Mouse (Mus musculus): Measurements from ENCODE around the gene Olfr799. TPM values are rescaled to one million over a fixed set of nuclear protein-coding genes. Genes with fewer than 3 reads are reported as not detected.

The Olfr799 gene
- not detected for total RNA-seq (2021)
- long read RNA-seq, experiment 1 = 0 reads
- long read RNA-seq, experiment 2 = 0 reads

DNA sequence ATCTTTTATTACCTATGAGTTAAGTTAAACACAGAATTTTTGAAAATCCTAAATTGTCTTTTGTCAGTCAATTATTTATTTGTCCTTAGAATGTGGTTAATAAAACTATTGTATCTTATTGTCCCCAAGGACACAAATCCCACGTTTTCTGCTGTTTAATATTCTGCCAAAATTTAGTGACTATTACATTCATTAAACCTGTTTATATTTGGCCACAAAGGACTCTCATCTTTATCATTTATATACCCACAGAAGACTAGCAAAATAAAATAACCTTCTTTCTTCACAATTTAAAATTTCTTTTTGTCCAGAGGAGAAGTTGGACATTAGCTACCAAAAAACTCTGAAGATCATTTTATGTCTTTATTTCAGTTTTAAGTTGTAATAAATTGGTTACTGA lies at the start of gene Olfr799:
Gene Olfr799, plus strand, starts transcription at position 301 of the 400 bp plus-strand sequence.
- intact Hi-C loops (cut with DNase I; ENCODE audit: low total_unique reads) = no loop called here
- DNase-seq = no peak

DNA sequence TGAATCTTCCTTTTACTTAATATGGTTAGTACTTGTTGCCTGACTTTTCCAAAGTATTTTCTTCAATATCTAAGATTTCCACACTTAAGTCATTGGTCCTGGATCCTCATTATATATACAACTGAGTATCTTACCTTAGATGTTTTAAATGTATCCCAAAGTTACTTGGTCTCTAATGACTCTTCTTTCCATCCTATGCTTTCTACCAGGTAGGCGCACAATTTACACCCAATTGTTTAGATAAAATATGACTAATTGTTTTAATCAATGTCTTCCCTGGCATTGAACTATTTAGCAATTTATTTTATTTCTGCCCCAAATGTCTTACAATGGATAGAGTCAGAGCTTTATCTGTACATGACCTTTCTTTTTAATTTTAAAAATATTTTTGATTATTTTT lies 24.8 kb upstream of the Olfr799 start, which contains the start of gene Olfr796:
Gene Olfr796, minus strand, starts transcription at position 101 of the 400 bp plus-strand sequence.
- intact Hi-C loops (cut with DNase I; ENCODE audit: low total_unique reads) = no loop called here
- no peak for DNase-seq

DNA sequence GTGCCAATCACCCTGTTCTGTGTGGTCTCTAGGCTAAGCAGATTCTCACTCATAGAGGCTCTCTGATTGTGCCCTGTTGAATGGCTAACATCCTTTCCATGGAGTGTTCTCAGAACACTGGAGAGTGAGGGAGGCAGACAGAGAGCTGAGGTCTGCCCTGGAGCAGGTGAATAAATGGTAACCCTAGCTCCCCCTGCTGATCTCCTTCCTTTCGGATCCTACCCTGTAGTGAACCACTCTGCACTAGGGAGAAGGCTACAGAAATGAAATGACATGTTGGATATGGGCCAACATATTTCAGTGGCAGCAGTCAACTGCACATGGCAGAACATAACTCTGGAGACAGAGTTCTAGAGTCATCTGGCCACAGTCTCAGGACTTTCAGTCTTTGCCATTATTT lies 15.6 kb upstream of the Olfr799 start:
- DNase-seq = no peak
- intact Hi-C loops (cut with DNase I; ENCODE audit: low total_unique reads) = no loop called here

DNA sequence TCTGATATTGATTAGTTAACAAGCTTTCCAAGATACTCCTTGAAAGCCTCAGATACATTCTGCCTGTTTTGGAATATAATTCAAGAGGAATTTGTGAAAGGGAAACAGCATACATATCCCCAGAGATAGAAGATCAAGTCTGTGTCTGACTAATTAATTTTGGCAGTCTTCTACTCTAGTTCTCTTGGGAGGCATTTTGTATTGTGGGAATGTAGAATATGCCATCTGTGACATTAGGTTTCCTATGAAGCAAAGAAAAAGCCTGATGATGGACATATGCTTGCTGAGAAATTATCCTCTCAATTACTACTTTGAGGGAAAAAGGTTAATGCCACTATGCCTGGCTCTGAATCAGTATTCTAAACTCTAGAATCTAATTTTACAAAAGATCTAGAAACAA lies 14.0 kb upstream of the Olfr799 start:
- intact Hi-C loops (cut with DNase I; ENCODE audit: low total_unique reads) = no loop called here

DNA sequence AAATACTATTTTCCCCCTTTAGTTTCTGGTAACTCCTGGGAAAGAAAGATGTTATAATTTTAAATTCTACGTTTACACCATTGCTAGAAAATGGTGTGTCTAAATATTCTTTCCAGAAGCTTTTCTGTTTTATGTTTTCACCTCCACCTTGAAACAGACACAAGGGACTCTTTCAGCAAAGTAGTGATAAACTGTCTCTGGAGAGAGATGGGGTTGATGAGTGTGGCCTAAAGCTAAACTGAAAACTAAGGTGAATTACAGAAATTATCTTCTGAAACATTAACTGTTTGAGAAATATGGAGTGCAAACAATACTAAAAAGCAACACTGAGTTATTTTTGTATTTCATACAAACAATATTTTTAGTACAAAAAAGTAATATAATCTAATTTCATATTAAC lies 9.4 kb upstream of the Olfr799 start, which contains the start of gene Olfr798:
Gene Olfr798, minus strand, starts transcription at position 101 of the 400 bp plus-strand sequence.
- intact Hi-C loops (cut with DNase I; ENCODE audit: low total_unique reads) = no loop called here

More for the DNA sequence above, 14.0 kb upstream of the Olfr799 start:
- no peak for DNase-seq

DNA sequence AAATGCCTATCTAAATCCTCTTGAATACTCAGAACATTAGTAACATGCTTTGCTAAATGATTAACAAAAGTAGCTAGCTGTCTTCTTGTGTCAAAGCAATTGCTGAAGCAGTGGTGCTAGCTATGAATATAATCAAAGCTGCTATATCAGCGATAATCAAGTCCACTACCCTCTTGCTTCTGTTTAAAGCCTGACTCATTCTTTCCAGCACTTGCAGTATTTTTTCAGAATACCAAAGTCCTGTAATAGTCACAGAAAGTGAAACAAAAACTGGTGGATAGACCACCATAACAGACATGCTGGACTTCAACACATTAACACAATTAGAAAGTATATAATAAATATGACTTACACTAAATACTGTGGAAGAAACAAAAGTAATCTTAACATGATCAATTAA lies 14.5 kb downstream of the Olfr799 start:
- no peak for DNase-seq

More for the DNA sequence above, 9.4 kb upstream of the Olfr799 start, which contains the start of gene Olfr798:
- no peak for DNase-seq

DNA sequence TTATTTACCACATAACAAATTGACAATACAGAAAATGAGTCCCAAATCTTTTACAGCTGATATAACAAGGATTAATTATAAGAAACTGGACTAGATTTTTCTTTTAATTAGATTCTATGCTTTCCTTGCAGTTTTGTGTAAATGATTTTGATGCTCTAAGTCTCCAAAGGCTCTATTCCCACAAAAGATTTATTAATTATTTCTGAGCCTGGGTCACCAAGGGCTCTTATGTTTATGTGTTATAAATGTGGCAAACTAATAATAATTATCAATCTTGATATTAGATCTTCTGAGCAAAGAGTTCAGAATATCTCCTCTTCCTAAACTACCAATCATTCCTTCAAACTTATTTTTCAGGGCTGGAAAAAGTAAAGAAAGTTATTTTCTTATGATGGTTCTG lies 20.1 kb downstream of the Olfr799 start, which contains the start of gene Olfr800:
Gene Olfr800, plus strand, starts transcription at position 301 of the 400 bp plus-strand sequence.
- DNase-seq = no peak
- intact Hi-C loops (cut with DNase I; ENCODE audit: low total_unique reads) = no loop called here

More for the DNA sequence above, 14.5 kb downstream of the Olfr799 start:
- intact Hi-C loops (cut with DNase I; ENCODE audit: low total_unique reads) = no loop called here

DNA sequence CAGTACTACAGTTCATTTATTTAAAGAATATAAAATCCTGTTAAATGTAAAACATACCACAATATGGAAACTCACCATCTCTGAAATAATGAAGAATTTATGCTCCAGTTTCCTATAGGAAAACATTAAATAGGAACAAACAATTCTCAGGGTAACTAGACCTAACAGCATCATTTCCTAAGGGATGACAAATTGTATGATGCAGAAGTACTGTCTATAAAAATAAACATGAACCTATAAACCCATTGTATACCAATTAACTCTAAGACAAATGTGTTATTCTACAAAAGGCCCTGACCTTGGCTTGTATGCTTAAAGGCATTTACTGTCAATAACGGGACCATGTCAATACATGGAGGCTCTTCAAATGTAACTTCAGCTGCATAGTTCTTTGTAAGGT lies 36.5 kb downstream of the Olfr799 start, which contains the start of gene Olfr801:
Gene Olfr801, minus strand, starts transcription at position 101 of the 400 bp plus-strand sequence.
- DNase-seq = no peak
- intact Hi-C loops (cut with DNase I; ENCODE audit: low total_unique reads) = no loop called here

DNA sequence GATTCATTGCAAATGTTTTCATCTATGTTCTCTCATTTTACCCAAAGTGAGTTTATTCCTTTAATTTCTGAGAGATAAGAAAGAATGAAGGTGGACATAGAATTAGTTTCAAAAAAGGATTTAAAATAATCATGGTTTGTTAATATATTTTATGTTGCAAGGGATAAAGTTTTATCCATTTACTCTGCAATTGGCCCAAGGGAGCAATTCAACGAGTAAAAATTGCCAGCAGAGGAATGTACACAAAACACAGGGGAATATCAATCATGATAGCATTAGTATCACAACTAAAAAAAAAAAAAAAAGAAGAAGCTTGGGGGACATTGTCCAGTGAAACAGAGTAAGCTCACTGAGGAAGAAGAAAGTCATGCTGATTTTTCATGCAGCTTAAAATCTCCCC lies 50.8 kb downstream of the Olfr799 start, which contains the start of gene Olfr802:
Gene Olfr802, minus strand, starts transcription at position 101 of the 400 bp plus-strand sequence.
- intact Hi-C loops (cut with DNase I; ENCODE audit: low total_unique reads) = no loop called here
- no peak for DNase-seq

DNA sequence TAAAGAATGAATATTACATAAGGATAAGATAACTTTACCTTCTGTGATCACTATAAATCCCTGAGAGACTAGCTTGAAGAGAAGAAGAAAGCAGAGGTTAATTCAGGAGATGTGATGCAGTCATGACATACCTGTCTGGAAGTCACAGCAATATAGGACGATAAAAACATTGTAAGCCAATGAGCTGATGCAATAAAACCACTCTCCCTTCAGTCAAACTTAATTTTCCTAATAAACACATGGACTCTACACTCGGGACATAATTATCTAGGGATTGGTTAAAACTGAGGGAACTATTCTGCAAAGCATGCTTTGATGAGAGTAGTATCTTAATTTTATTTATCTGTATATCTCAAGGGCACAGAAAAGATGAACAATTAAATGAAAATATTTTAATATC lies 56.9 kb downstream of the Olfr799 start, which contains the start of gene Olfr803:
Gene Olfr803, minus strand, starts transcription at position 101 of the 400 bp plus-strand sequence.
- intact Hi-C loops (cut with DNase I; ENCODE audit: low total_unique reads) = no loop called here
- no peak for DNase-seq

Other genes starting within 250 kb of the Olfr799 start
- not detected for gene Olfr785, start 232.1 kb upstream of the Olfr799 start, total RNA-seq (2021)
- gene Olfr786, start 210.2 kb upstream of the Olfr799 start, total RNA-seq (2021) = not detected
- gene Olfr787, start 175.6 kb upstream of the Olfr799 start, total RNA-seq (2021) = not detected
- not detected for gene Olfr788, start 166.5 kb upstream of the Olfr799 start, total RNA-seq (2021)
- gene Olfr789, start 152.7 kb upstream of the Olfr799 start, total RNA-seq (2021) = not detected
- gene Olfr790, start 139.0 kb upstream of the Olfr799 start, total RNA-seq (2021) = not detected
- gene Olfr791, start 115.7 kb upstream of the Olfr799 start, total RNA-seq (2021) = not detected
- not detected for gene Olfr792, start 98.3 kb upstream of the Olfr799 start, total RNA-seq (2021)
- gene Olfr794, start 69.8 kb upstream of the Olfr799 start, total RNA-seq (2021) = not detected
- gene Olfr796, start 24.9 kb upstream of the Olfr799 start, total RNA-seq (2021) = not detected
- not detected for gene Olfr798, start 9.6 kb upstream of the Olfr799 start, total RNA-seq (2021)
- gene Olfr800, start 20.2 kb downstream of the Olfr799 start, total RNA-seq (2021) = not detected
- not detected for gene Olfr801, start 36.4 kb downstream of the Olfr799 start, total RNA-seq (2021)
- not detected for gene Olfr802, start 50.7 kb downstream of the Olfr799 start, total RNA-seq (2021)
- gene Olfr803, start 56.8 kb downstream of the Olfr799 start, total RNA-seq (2021) = not detected
- not detected for gene Olfr804, start 65.7 kb downstream of the Olfr799 start, total RNA-seq (2021)
- gene Olfr805, start 91.9 kb downstream of the Olfr799 start, total RNA-seq (2021) = not detected
- not detected for gene Olfr806, start 104.4 kb downstream of the Olfr799 start, total RNA-seq (2021)
- not detected for gene Olfr807, start 120.3 kb downstream of the Olfr799 start, total RNA-seq (2021)
- gene Olfr808, start 128.0 kb downstream of the Olfr799 start, total RNA-seq (2021) = not detected
- not detected for gene Olfr809, start 137.2 kb downstream of the Olfr799 start, total RNA-seq (2021)
- gene Olfr810, start 157.4 kb downstream of the Olfr799 start, total RNA-seq (2021) = not detected
- gene Olfr811, start 166.9 kb downstream of the Olfr799 start, total RNA-seq (2021) = not detected
- not detected for gene Olfr812, start 208.6 kb downstream of the Olfr799 start, total RNA-seq (2021)
- not detected for gene Olfr813, start 217.9 kb downstream of the Olfr799 start, total RNA-seq (2021)
- not detected for gene Olfr814, start 242.4 kb downstream of the Olfr799 start, total RNA-seq (2021)